Mouse (Mus musculus): Measurements from ENCODE around the gene Nupr1l. TPM values are rescaled to one million over a fixed set of nuclear protein-coding genes. Genes with fewer than 3 reads are reported as not detected.

The Nupr1l gene
- polyA plus RNA-seq, 1 experiment from 2014 or later = 3.8 TPM

- H3K4me2 ChIP-seq (replicated peaks; ENCODE audit: low read depth) = no peak overlapping the region
- no peak for TF ChIP-seq CTCF (IDR thresholded peaks at IDR 0.05; ENCODE audit: low read depth)
- WGBS = 77% methylated on average over 12 of the region's 12 CpGs
- H3K4me1 ChIP-seq (replicated peaks; ENCODE audit: control insufficient read depth, insufficient read depth, low read length) = no peaks in the 10 kb centered on the region
- no peak overlapping the region for H3K27ac ChIP-seq (ENCODE audit: low read depth, low read length)
- no peaks in the 10 kb centered on the region for H3K9me3 ChIP-seq (ENCODE audit: control insufficient read depth)
- no peak overlapping the region for H3K4me3 ChIP-seq (ENCODE audit: low read depth, low read length)
- no peak for ATAC-seq
- no peaks in the 10 kb centered on the region for H3K36me3 ChIP-seq (ENCODE audit: control insufficient read depth, insufficient read depth)
- H3K9ac ChIP-seq (ENCODE audit: low read depth, low read length) = no peak overlapping the region
- H3K27me3 ChIP-seq (replicated peaks; ENCODE audit: control insufficient read depth, insufficient read depth, low read length) = no peaks in the 10 kb centered on the region
Measured at GRCm38 (mm10) chr5:129873942-129874341, 34.4 kb upstream of the Nupr1l start.

- Histone ChIP-seq H3K36me3 (ENCODE audit: control insufficient read depth, insufficient read depth) (peaks cover 2% of the 10 kb centered on the region; the same call in 1 of the 2 replicates), H3K9ac (ENCODE audit: low read depth, low read length) (no peak overlapping the region), H3K27ac (ENCODE audit: low read depth, low read length) (no peak overlapping the region), H3K4me1 (replicated peaks; ENCODE audit: control insufficient read depth, insufficient read depth, low read length) (no peaks in the 10 kb centered on the region), H3K4me3 (ENCODE audit: low read depth, low read length) (no peak overlapping the region), H3K9me3 (ENCODE audit: control insufficient read depth) (no peaks in the 10 kb centered on the region), H3K4me2 (replicated peaks; ENCODE audit: low read depth) (no peak overlapping the region), H3K27me3 (replicated peaks; ENCODE audit: control insufficient read depth, insufficient read depth, low read length) (no peaks in the 10 kb centered on the region)
- no peak for ATAC-seq
- no peak for TF ChIP-seq CTCF (IDR thresholded peaks at IDR 0.05; ENCODE audit: low read depth)
- 76% methylated on average over 11 of the region's 11 CpGs for WGBS
Measured at GRCm38 (mm10) chr5:129875098-129875497, 33.2 kb upstream of the Nupr1l start.

GRCm38 (mm10) chr5:129877731-129878455 is 30.4 kb upstream of the Nupr1l start:
- no peaks in the 10 kb centered on the region for H3K27me3 ChIP-seq (replicated peaks; ENCODE audit: control insufficient read depth, insufficient read depth, low read length)
- no peaks in the 10 kb centered on the region for H3K4me1 ChIP-seq (replicated peaks; ENCODE audit: control insufficient read depth, insufficient read depth, low read length)
- H3K9me3 ChIP-seq (ENCODE audit: control insufficient read depth) = no peaks in the 10 kb centered on the region
- H3K4me3 ChIP-seq (ENCODE audit: low read depth, low read length) = no peak overlapping the region
- H3K27ac ChIP-seq (ENCODE audit: low read depth, low read length) = no peak overlapping the region
- H3K9ac ChIP-seq (ENCODE audit: low read depth, low read length) = no peak overlapping the region
- H3K4me2 ChIP-seq (replicated peaks; ENCODE audit: low read depth) = no peak overlapping the region
- peaks cover 23% of the 10 kb centered on the region for H3K36me3 ChIP-seq (ENCODE audit: control insufficient read depth, insufficient read depth)
- ATAC-seq = no peak
- WGBS = 75% methylated on average over 9 of the region's 9 CpGs
- no peak for TF ChIP-seq CTCF (IDR thresholded peaks at IDR 0.05; ENCODE audit: low read depth)

- 39% methylated on average over 2 of the region's 2 CpGs for WGBS
- ATAC-seq = peak; percentile 48
- no peaks in the 10 kb centered on the region for H3K27me3 ChIP-seq (replicated peaks; ENCODE audit: control insufficient read depth, insufficient read depth, low read length)
- peaks cover 29% of the 10 kb centered on the region for H3K36me3 ChIP-seq (ENCODE audit: control insufficient read depth, insufficient read depth)
- peak; percentile 73 for TF ChIP-seq CTCF (IDR thresholded peaks at IDR 0.05; ENCODE audit: low read depth)
- H3K4me2 ChIP-seq (replicated peaks; ENCODE audit: low read depth) = no peak overlapping the region
- no peaks in the 10 kb centered on the region for H3K4me1 ChIP-seq (replicated peaks; ENCODE audit: control insufficient read depth, insufficient read depth, low read length)
- H3K9ac ChIP-seq (ENCODE audit: low read depth, low read length) = no peak overlapping the region
- H3K27ac ChIP-seq (ENCODE audit: low read depth, low read length) = no peak overlapping the region
- H3K4me3 ChIP-seq (ENCODE audit: low read depth, low read length) = no peak overlapping the region
- no peaks in the 10 kb centered on the region for H3K9me3 ChIP-seq (ENCODE audit: control insufficient read depth)
Measured at GRCm38 (mm10) chr5:129878946-129879345, 29.4 kb upstream of the Nupr1l start.

GRCm38 (mm10) chr5:129879888-129880287 is 28.5 kb upstream of the Nupr1l start:
- no peak overlapping the region for H3K9ac ChIP-seq (ENCODE audit: low read depth, low read length)
- no peaks in the 10 kb centered on the region for H3K9me3 ChIP-seq (ENCODE audit: control insufficient read depth)
- H3K36me3 ChIP-seq (ENCODE audit: control insufficient read depth, insufficient read depth) = peaks cover 34% of the 10 kb centered on the region
- no peak for ATAC-seq
- H3K27me3 ChIP-seq (replicated peaks; ENCODE audit: control insufficient read depth, insufficient read depth, low read length) = no peaks in the 10 kb centered on the region
- WGBS = 66% methylated on average over 3 of the region's 3 CpGs
- H3K4me3 ChIP-seq (ENCODE audit: low read depth, low read length) = no peak overlapping the region
- TF ChIP-seq CTCF (IDR thresholded peaks at IDR 0.05; ENCODE audit: low read depth) = no peak
- H3K4me2 ChIP-seq (replicated peaks; ENCODE audit: low read depth) = no peak overlapping the region
- H3K27ac ChIP-seq (ENCODE audit: low read depth, low read length) = no peak overlapping the region
- no peaks in the 10 kb centered on the region for H3K4me1 ChIP-seq (replicated peaks; ENCODE audit: control insufficient read depth, insufficient read depth, low read length)

- no peaks in the 10 kb centered on the region for H3K9me3 ChIP-seq (ENCODE audit: control insufficient read depth)
- 13% methylated on average over 10 of the region's 10 CpGs for WGBS
- H3K36me3 ChIP-seq (ENCODE audit: control insufficient read depth, insufficient read depth) = peaks cover 21% of the 10 kb centered on the region
- peak overlapping the region; percentile 91 for H3K27ac ChIP-seq (ENCODE audit: low read depth, low read length)
- H3K4me2 ChIP-seq (replicated peaks; ENCODE audit: low read depth) = peak overlapping the region; percentile 73
- H3K27me3 ChIP-seq (replicated peaks; ENCODE audit: control insufficient read depth, insufficient read depth, low read length) = no peaks in the 10 kb centered on the region
- H3K4me3 ChIP-seq (ENCODE audit: low read depth, low read length) = peak overlapping the region; percentile 54
- ATAC-seq = no peak
- no peak for TF ChIP-seq CTCF (IDR thresholded peaks at IDR 0.05; ENCODE audit: low read depth)
- H3K9ac ChIP-seq (ENCODE audit: low read depth, low read length) = peak overlapping the region; percentile 61; the same call in 1 of the 2 replicates
- H3K4me1 ChIP-seq (replicated peaks; ENCODE audit: control insufficient read depth, insufficient read depth, low read length) = 0 out of 2 replicates have a peak, but pooled peaks cover 3% of the 10 kb centered on the region
Measured at GRCm38 (mm10) chr5:129886271-129886670, 22.1 kb upstream of the Nupr1l start.
